Mouse (Mus musculus): ENCODE results near the gene Krtap3-1.
"Not testable (repeated sequence)": the region's sequence is repeated elsewhere in the genome, so short reads cannot be mapped to it uniquely, and the experiment has no call there.

Krtap3-1 gene

DNA sequence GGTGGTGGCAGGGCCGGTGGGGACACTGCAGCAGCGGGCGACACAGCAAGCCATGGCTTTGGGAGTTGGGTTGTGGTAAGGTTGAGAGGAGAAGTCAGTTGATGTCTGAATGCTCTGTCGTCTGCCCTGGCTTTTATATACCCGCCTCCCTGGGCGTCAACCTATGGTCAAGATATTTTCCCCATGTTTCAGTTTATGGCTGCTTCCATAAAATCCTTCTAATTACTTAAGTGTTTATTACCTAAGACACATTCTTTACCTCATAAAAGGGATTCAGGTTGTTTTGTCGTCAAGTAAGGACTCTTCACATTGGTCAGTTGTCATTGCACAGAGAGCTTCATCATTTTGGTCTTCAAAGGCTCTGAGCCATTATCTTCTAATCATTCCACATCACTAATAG is at the start of gene Krtap3-1:
Krtap3-1 (minus strand) TSS at position 101 of the 400 bp plus-strand sequence.
- in situ Hi-C loops (cut with MboI, MseI): no loop called here

DNA sequence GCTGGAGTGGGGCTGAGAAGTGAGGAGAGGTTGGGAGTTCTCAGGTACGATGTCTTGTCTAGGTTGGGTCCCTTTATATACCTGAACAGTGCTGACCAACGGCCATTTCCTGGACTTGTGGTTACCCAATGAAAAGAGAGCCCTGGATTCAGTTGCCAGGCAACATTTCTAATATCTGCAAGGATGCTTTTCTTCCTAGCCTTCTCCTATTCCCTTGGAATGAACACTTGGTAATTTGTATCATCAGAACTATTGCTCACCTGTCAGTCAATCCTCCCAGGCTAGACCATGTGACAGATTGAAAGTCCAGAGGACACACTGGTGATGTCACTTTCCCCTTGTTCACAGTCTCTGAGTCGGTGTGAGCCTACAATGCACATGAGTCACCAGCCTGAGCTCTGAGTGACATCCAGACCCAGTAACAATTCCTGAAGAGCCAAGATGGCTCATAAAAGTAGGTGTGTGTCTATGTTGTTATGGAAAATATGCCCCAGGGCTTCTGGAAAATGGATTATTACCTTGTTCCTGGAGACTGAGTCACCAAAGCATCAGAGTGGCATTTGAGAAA is 48.5 kb upstream of the Krtap3-1 start, which contains the start of gene Krtap2-4:
Krtap2-4 (minus strand) TSS at position 51 of the 568 bp plus-strand sequence.
- in situ Hi-C loops (cut with MboI, MseI): no loop called here

DNA sequence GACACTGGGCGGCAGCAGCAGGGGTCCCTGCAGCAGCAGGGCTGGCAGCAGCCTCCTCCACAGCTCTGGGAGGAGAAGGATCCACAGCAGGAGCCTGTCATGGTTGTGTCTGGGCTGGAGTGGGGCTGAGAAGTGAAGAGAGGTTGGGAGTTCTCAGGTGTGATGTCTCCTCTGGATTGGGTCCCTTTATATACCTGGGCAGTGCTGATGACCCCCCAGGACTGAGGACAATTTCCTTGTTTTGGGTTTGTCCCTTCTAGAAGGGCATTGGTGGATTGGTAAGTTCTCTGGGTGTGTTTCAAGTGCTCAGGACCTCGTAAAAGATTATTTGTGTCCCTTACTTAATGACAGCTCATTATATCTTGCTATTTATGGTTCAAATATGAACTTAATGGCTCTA is 43.7 kb upstream of the Krtap3-1 start, which contains the start of gene Gm11937:
Gm11937 (minus strand) TSS at position 101 of the 400 bp plus-strand sequence.
- in situ Hi-C loops (cut with MboI, MseI): not testable (repeated sequence)

DNA sequence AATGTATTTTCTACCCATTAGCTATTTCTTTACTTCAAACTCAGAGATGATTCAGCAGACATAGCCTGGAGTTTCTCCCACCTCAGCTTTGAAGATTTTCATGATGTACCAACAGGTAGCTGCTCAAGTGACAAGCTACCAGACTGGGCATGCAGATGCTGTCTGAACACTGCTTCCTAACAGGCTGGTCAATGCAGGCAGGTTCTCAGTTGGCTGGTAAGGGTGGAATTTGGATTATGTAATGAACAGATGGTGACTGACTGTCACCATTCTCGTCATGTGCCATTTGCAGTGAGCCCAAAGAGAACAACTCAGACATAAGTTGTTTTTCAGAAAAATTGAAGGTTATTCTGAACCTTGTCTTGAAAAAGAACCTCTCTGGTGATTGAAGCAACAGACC is 42.7 kb upstream of the Krtap3-1 start:
- in situ Hi-C loops (cut with MboI, MseI): no loop called here

DNA sequence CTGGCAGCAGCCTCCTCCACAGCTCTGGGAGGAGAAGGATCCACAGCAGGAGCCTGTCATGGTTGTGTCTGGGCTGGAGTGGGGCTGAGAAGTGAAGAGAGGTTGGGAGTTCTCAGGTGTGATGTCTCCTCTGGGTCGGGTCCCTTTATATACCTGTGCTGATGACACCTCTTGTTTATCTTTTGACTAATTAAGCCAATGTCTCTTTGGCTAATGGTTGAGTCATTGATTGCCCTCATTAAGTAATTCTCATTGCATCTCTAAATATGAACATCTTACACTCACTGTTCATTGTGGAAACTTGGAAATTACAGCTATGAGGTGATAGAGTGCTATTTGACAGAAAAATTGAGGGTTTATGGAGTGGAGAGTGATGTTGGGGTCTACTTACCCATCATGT is 36.8 kb upstream of the Krtap3-1 start, which contains the start of gene Gm11938:
Gm11938 (minus strand) TSS at position 101 of the 400 bp plus-strand sequence.
- in situ Hi-C loops (cut with MboI, MseI): not testable (repeated sequence)

DNA sequence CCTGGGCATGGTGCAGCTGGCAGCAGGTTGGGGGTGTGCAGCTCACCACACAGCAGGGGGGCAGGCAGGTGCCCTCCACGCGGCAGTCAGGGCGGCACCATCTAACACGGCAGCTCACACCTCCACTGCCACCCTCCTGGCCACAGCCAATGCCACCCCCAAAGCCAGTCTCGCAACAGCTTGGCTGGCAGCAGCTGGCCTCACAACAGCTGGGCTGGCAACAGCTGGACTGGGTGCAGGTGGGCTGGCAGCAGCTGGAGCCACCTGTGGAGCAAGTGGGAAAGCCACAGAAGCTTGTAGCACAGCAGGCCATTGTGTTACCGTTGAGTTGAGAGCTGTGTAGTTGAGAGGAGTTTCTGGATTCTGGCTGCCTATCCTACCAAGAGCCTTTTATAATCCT is 31.3 kb upstream of the Krtap3-1 start, which contains the start of gene Krtap9-3:
Krtap9-3 (minus strand) TSS at position 364 of the 400 bp plus-strand sequence.
- in situ Hi-C loops (cut with MboI, MseI): not testable (repeated sequence)

DNA sequence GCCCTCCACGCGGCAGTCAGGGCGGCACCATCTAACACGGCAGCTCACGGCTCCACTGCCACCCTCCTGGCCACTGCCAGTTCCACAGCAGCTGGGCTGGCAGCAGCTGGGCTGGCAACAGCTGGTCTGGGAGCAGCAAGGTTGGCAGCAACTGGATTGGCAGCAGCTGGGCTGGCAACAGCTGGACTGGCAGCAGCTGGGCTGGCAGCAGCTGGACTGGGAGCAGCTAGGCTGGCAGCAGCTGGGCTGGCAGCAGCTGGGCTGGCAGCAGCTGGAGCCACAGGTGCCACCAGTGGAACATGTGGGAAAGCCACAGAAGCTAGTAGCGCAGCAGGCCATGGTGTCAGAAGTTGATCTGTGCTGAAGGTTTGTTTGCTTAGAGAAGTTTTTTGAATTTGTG is 24.6 kb upstream of the Krtap3-1 start, which contains the start of gene Krtap1-3:
Krtap1-3 (minus strand) TSS at position 359 of the 400 bp plus-strand sequence.
- in situ Hi-C loops (cut with MboI, MseI): no loop called here

DNA sequence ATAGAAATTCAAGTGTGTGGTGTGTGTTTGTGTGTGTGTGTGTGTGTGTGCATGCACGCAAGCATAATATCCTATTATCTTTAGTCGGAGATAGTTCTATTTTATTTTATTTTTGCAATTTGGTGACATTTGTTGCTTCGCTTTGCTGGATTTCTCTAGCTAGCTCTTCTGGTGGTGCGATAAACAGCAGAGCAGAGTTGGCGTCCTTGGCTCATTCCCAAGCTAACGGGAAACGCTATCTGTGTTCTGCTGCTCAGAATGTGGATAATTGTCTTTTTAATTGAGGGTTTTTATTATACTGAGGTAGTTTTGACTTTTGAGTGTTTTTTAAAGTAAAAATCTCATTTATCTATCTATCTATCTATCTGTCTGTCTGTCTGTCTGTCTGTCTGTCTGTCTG is 18.7 kb upstream of the Krtap3-1 start:
- in situ Hi-C loops (cut with MboI, MseI): no loop called here

DNA sequence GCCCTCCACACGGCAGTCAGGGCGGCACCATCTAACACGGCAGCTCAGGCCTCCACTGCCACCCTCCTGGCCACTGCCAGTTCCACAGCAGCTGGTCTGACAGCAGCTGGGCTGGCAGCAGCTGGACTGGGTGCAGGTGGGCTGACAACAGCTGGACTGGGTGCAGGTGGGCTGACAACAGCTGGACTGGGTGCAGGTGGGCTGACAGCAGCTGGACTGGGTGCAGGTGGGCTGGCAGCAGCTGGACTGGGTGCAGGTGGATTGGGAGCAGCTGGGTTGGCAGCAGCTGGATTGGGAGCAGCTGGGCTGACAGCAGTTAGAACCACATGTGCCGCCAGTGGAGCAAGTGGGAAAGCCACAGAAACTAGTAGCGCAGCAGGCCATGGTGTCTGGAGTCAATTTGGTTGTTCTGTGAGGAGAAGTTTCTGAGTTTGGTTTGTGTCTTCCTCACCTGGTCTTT is 16.8 kb upstream of the Krtap3-1 start, which contains the start of gene Krtap1-4:
Krtap1-4 (minus strand) TSS at position 410 of the 460 bp plus-strand sequence.
- in situ Hi-C loops (cut with MboI, MseI): no loop called here

DNA sequence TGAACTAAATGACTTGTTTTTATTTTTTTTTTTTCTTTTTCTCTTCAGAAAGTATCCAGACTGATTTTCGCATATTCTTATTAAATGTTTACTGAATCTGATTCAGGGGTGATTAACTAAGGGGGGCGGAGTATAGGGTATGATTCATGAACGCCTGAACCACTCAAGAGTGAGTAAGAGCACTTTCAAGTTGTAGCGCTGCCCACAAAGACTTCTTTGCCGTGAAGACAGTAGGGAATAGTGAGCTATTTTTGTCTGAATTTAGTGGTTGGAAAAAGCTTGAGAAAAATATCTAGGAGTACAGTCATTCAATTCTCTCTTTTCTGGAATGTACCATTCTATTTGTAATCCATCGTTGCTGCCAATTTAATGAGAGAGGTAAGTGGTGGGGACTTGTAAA is 15.1 kb upstream of the Krtap3-1 start:
- in situ Hi-C loops (cut with MboI, MseI): no loop called here

DNA sequence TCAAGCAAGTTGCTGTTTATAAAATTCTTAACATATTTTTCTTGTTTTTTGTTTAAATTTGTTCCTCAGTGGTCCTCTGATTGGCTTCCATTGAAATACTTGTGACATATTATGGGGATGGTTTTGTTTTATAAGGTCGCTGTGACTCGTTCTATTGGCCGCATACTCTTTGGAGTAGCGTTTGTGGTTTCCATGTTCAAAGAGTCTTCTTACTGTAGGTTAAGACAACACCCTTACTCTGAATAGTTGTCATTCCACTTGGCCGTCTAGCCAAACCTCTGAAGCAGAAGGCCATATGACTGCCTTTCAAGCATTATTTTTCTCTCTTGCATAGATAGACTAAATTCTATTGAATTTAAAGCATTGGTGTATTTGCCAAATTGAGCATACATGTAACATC is 14.6 kb upstream of the Krtap3-1 start:
- in situ Hi-C loops (cut with MboI, MseI): no loop called here

DNA sequence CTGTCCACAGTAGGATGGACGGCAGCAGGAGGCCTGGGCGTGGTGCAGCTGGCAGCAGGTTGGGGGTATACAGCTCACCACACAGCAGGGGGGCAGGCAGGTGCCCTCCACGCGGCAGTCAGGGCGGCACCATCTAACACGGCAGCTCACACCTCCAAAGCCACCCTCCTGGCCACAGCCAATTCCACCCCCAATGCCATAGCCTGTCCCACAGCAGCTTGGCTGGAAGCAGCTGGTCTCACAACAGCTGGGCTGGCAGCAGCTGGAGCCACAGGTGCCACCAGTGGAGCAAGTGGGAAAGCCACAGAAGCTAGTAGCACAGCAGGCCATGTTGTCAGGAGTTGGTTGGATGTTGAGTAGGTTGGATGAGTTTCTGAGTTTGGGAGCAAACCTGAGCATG is 14.2 kb upstream of the Krtap3-1 start, which contains the start of gene Krtap1-5:
Krtap1-5 (minus strand) TSS at position 381 of the 400 bp plus-strand sequence.
- in situ Hi-C loops (cut with MboI, MseI): no loop called here

DNA sequence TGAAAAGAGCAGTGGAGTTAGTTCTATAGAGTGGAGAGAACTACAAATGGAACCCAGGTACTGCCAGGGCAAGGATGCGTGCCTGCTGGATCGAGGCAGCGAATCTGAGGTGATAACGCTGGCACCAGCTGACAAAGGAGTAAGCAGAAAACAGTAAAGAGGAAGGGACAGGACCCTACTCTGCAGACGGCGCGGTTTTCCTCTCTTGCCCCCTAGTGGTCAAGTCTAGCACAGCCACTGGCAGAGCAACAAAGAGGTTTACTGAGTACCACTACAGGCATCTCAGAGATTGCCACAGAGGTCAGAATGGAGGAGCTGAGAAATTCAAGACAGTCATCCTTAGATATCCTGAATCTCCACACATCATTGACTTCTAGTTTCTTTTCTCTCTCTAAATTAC is 7.7 kb upstream of the Krtap3-1 start:
- in situ Hi-C loops (cut with MboI, MseI): no loop called here

DNA sequence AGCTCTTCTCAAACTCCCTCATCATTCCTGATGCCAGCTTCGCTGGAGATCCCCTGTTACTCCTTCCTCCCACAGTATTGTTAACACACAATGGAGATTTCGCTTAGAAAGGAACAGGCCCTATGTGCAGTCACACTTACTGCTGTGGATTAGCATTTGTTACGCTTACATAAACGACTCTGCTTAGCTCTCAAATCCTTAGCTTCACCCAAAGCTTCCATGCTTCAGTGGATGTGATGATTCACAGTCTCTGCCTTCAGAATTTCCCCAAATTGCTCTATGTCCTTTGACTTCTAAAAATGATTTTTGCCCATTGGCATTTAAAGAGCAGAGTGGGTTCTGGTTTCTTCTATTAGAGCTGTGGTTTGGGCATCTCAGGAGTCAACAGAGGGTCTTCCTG is 6.7 kb upstream of the Krtap3-1 start:
- in situ Hi-C loops (cut with MboI, MseI): no loop called here

DNA sequence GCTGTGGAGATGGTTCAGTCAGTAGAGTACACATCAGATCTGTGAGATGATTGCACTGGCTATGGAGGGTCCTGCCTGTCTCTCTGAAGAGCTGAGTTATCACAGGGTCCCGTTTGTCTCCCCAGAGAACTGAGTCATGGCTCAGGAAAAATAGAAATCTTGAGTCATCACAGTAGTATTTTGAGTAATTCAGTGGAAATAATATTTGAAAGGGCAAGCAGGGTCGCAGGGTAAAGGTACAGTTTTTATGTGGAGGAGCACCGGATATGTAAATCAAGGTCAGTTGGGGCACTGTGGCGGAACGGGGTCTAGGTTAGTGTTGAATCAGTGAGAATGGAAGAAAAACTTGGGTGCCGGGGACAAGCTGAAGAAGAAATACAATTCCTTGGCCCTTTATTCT is 3.9 kb downstream of the Krtap3-1 start:
- in situ Hi-C loops (cut with MboI, MseI): no loop called here

DNA sequence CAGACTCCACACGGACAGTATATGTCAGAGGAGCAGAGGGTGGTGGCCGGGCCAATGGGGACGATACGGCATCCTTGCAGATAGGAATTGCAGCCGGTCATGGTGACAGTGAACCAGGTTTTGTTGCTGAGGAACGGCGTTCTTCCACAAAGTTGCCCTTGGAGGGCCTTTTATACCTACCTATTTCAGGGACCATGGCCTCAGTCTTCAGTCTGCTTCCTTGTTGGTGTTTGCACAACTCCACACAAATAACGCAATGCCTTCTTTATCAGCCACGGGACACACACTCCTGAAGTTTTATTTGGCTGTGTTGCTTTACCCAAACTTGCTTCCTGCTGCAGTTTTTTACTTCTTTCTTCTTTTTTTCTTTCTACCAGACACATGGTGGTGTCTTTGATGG is 7.1 kb downstream of the Krtap3-1 start, which contains the start of gene Gm11939:
Gm11939 (minus strand) TSS at position 101 of the 400 bp plus-strand sequence.
- in situ Hi-C loops (cut with MboI, MseI): no loop called here

DNA sequence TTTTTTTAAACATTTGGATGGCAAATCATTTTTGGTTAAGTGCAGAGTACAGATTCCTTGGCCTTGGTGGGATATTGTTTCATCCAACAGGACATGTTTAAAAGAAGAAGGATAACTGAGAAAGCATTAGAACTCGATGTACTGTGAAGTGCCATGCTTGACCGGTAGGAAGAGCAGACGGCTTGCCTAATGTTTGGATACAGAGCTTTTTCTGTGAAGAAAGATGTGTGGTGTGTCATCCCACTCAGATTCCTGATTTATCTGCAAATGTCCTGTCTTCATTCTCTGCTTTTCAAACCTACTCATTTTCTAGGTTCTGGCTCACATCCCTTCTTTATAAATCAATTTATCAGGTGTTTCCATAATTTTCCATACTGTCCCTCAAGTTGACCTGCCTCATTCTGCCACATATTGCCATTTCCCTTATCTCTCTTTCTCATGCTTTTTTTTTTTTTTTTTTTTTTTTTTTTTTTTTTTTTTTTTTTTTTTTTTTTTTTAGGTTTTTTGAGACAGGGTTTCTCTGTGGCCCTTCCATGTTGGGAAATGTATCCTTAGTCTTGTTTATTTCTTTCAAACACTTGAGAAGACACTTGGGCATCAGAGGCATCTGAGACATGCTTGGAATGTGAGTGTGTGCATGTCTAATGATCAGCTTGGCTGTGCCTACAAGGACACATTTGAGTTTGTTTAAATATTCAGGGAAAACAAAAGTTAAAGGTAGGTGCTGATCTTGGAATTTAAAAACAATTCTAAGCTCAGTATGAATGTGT is 8.3 kb downstream of the Krtap3-1 start:
- in situ Hi-C loops (cut with MboI, MseI): no loop called here

DNA sequence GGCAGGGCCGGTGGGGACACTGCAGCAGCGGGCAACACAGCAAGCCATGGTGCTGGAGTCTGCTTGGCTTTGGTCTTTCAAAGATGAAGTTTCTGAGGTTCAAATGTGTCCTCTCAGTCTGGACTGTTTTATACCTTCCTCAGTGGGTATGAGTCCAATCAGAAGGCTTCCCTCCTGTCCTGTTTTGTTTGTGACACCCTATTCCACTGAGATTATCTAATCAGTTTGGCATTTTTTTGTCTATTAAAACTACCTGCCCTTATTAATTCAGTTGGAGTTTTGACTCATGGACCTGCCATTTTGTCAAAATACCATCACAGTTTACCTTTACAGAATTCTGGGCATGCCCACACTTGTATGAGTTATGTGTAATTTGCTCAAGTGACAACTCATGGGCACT is 9.7 kb downstream of the Krtap3-1 start, which contains the start of gene Krtap3-2:
Krtap3-2 (minus strand) TSS at position 101 of the 400 bp plus-strand sequence.
- in situ Hi-C loops (cut with MboI, MseI): no loop called here

DNA sequence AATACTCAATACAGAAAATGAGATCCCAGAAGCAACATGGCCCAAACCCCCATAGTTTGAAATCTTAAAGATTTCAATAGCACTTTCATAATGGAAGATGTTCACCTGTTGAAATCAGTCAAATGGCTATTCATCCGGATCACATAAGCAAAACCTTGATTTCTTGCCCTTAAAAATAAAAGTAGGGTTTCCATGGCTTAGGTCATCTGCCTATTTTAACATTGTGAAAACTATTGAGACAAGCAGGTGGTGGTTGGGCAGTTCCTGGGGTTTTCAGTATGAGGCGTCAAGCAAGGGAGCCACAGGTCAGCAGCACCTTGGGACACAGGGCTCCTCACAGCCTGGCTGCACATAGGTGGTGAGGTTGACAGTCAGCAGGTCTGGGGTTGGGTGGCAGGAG is 10.2 kb downstream of the Krtap3-1 start:
- in situ Hi-C loops (cut with MboI, MseI): no loop called here

DNA sequence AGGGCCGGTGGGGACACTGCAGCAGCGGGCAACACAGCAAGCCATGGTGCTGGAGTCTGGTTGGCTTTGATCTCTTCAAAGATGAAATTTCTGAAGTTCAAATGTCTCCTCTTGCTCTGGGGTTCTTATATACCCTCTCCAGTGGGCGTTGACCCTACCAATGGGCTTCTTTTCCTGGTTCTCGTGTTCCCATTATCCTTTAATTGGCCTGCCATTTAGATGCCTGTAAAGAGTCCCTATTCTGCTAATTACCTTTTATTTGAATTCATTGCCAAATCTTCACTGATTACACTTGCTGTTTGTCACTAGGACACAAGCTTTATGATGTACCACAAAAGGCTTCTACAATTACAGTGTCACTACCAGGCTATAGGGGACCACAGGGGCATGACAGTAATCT is 15.7 kb downstream of the Krtap3-1 start, which contains the start of gene Krtap3-3:
Krtap3-3 (minus strand) TSS at position 101 of the 400 bp plus-strand sequence.
- in situ Hi-C loops (cut with MboI, MseI): no loop called here

DNA sequence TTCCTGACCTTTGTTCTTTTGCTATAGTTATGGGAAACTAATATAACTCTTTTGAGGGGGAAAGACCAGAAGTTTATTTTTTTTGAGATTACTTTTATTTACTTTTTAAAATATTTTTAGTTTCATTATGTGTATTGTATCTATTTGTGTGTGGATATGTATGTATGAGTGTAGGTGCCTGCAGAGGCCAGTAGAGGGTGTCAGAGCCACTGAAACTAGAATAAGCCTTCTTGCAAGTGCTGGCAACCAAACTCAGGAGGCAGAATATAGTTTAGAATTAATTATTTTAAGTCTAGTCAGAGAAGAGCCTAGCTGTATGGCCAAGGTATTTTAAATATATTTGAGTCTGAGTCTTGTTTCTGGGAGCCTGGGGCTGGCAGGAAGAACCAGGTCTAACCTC is 18.5 kb downstream of the Krtap3-1 start:
- in situ Hi-C loops (cut with MboI, MseI): no loop called here

DNA sequence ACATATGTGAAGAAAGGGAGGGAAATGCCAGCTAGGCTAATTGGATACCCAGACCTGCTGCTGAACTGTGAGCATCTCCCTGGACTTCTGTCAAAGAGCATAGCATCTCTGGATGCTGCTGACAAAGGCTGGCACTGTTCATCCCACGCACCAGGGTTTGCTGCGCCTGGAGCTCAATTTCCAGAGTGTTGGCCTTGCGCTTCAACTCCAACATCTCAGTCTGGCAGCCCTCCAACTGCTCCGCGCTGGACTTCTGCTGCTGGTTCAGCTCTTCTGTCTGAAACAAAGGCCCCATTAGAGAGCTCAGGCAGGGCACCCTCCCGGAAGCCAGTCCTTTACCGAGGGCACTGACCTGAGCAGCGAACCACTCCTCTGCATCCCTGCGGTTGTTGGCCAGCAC is 26.7 kb downstream of the Krtap3-1 start:
- in situ Hi-C loops (cut with MboI, MseI): no loop called here

All from T-helper 17 cell (primary cell).